Mouse (Mus musculus): ENCODE results near the gene Tsn. TPM values are rescaled to one million over a fixed set of nuclear protein-coding genes. Genes with fewer than 3 reads are reported as not detected.

Tsn gene
- 46.2 and 53.1 TPM in 2 replicates for polyA plus RNA-seq (2012; rRNA removed)

GRCm38 (mm10) chr1:118311622-118312326, at the start of gene Tsn:
TSS of gene Tsn (minus strand) at chr1:118311739.

GRCm38 (mm10) chr1:118321661-118322201, 10.2 kb upstream of the Tsn start, which contains the start of gene Nifk:
TSS of gene Nifk (plus strand) at chr1:118321839.

Other genes starting within 250 kb of the Tsn start
- gene Gm29106, start 135.2 kb downstream of the Tsn start, polyA plus RNA-seq (2012; rRNA removed): not detected in 2 replicates
- gene Nifk, start 10.1 kb upstream of the Tsn start, polyA plus RNA-seq (2012; rRNA removed): 4.0 and 4.9 TPM in 2 replicates
- gene Clasp1, start 77.3 kb upstream of the Tsn start, polyA plus RNA-seq (2012; rRNA removed): 19.5 and 19.6 TPM in 2 replicates